Mouse (Mus musculus): ENCODE measurements around the gene Blcap.

- TF ChIP-seq CTCF (IDR thresholded peaks at IDR 0.05; ENCODE audit: borderline replicate concordance, extremely low read depth, insufficient read depth, insufficient read length) = no peak
- no peak for TF ChIP-seq POLR2A (IDR thresholded peaks at IDR 0.05; ENCODE audit: borderline replicate concordance, extremely low read depth, insufficient read depth, insufficient read length, poor library complexity, severe bottlenecking)
These were observed 9.8 kb downstream of the Blcap start for GRCm38 (mm10) chr2:157561165-157561836.
